Mouse (Mus musculus): ENCODE data around the gene Rpa1.
"Not testable (repeated sequence)": the region's sequence is repeated elsewhere in the genome, so short reads cannot be mapped to it uniquely, and the experiment has no call there.

Rpa1 gene

DNA sequence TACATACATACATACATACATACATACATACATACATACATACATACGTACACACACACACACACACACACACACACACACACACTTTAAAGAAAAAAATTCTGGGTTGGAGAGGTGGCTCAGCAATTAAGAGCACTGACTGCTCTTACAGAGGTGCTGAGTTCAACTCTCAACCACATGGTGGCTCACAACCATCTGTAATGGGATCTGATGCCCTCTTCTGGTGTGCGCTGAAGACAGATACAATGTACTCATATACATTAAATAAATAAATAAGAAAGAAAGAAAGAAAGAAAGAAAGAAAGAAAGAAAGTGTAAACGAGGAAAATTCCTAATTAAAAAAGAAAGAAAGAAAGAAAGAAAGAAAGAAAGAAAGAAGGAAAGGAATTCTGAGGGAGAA is 64.3 kb downstream of the Rpa1 start:
- not testable (repeated sequence) for DNase-seq

DNA sequence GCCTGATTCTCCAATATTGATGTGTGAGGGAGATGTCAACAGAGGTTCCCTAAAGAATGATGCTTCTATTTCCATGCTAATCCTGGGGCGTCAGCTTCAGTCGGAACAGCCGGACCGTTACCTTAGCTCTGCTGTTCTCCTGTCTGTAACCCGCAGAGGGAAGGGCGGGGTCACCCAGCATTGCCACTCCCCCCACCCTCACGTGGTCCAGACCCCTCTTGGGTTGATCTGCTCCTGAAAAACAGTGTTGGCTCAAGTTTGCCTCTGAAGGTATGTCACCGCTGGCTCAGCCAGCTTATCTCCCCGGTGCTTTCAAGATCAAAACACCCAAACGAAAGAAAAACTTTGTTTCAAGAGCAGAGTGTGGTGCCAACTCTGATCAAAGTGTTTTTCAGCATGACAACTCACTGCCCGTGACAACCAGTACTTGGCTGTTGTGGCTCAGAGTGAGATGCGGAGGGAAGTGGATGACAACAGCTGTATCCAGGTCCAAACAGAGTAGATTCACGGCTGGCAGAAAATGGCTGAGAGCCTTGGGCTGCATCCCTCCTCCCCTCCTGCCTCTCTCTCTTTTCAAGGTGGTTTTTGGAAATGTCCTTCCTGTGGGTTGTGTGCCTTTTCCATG is 65.5 kb downstream of the Rpa1 start:
- no peak for DNase-seq

DNA sequence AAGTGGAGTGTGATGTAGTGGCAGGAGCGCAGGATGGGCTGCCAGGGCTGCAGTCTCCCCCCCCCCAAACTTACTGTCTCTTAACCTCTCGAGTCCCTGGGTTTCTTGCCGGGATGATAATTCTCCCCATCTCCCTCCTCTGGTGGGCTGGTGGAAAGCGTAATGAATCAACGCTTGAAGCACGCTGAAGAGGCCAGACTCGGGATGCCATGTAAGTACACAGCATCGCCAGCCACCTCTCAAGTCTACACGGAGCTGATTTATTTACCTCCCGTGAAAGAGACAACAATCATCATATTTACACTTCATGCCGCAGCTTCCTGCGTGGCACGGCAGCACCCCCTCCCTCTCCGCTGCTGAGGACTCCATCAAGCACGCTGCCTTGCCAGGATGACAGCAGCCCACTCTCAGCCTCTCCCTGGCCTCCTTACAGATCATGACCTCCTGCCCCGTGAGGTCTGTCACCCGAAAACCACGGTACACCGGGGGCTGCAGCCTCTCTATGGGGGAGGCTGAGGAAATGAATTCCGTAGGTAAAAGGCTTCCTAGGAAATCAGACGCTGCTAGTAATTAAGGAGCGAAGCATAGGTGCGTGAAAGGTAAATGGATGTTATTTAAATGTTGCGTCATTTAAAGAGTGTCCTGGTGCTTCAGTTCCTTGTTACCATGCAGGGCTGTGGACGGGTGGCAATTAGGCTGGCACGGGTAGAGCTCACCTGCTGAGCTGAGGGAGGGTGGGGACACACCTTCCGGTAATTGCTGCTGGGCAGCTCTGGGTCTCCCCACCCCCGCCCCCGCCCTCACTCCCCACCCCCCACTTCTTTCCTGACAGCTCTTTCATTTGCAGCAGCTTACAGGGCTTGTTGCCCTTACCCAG is 66.5 kb downstream of the Rpa1 start:
- no peak for DNase-seq

DNA sequence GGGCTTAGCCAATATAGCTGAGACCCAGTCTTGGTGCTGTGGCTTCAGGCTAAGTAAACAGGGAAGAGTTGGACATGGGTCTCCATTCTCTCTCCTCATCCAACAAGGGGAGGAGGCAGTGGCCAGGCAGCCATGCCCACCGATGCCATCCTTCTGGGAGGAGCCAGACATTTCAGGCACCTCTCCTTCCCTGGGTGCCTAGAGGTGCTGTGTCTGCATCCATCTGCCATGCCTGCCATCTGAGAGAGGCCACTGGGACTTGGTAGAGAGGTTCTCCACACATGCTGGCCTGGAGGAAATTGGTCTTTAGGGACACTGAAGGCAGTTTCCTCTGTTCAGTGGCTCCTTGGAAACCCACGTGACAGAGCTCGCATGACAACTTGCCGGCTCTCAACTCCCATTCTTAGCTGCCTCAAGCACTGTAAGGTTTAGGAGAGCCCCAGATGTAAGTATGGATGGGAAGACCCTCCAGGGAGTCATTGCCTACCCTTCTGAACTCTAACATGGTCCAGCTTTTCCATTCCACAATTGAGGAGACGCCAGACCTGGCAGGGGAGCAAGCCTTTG is 67.6 kb downstream of the Rpa1 start:
- no peak for DNase-seq

DNA sequence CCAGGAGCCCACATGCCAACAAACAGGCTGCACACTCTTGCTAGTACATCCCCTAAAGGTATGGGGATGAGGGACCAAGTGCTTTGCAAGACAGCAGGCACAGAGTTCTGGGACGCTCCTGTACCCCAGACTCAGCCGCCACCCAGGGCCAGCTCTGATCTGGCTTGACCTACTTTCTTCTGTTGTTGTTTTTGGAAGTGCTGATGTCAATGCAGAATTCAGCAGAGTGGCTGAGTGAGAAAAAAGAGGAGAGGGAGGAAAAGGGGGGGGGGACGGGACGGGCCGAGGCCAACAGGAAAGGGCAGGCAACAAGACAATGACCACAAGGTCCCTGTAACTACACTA is 68.1 kb downstream of the Rpa1 start:
- no peak for DNase-seq

DNA sequence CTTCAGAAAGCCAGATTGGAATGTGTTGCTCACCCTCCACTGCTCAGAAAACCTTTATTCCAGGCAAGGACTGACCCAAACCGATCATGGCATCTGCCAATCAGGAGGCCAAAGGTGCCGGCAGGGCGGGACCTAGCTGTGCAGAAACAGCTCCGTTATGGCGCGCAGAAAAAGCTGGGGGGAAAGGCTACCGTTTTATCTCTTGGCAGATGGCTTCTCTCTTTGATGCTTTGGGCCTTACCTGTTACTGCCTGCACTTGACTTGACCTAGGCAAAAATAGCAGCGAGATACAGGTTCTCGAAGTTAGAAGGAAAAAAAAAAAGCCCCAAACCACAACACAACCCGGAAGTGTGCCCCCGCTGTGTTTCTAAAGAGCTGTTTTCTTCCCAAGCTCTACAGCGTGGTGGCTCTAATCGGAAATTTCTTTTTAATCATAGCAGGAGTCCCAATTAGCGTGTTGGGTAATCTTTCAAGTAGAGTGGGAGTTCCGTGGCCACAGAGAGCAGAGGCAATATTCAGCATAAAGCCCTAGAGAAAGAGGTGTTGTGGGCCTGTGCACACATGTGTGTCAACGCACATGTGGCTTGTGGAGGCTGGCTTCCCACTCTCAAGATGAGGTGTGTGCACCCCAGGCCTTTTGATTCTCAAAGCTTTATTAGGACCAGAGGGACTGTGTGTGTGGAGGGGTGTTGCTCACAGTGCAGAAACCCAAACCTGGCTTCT is 68.6 kb downstream of the Rpa1 start:
- DNase-seq = no peak

DNA sequence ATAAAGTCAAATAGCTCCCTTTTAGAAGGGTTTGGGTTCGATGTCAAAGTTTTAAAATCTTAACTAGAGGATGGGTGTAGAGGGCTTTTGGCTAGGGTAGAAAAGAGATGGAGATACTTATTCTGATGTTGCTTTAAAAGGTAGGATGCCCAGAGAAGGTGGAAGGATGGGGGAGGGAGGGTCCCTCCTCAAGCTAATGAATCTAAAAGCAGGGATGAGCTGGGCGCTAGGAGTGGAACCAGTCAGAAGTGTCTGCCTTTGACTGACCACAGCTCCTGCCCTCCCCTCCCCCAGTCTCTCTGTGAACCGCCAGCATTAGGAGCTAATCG is 69.1 kb downstream of the Rpa1 start:
- no peak for DNase-seq

DNA sequence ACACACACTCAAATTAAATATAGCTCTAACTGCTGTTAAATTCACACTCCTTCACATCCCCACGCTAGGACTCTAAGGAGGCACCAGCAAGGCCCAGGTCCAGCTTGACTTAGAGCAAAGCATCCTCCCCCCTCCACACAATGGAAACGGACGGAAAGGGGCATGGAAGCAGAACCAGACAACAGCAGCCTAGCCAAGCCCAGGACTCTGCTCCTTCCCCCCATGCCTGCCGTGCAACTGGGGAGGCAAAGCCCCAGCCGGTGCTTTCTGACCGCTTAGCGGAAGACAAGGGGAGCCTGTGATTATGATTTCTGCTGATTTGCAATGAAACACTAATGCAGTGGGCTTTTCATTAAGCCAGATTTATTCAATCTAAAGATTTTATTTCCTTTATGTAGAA is 70.0 kb downstream of the Rpa1 start:
- no peak for DNase-seq

DNA sequence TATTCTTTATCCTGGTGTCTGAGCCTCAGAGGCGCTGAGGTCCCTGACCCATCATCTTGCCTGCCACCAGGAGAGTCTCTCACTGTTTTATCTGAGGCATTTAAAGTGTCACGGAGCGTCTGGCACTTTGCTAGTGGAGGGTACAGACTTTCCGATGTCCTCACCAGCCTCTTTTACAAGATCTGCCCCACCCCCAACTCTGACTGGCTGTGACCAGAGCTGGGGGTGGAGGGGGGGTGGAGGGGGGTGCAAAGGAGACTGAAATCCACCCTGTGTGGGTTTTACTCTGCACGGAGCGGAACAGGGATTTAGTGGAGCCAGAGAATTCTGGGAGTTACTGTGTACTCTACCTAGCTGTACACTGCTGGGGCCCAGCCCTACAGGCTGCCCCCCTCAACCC is 73.1 kb downstream of the Rpa1 start:
- DNase-seq = no peak

DNA sequence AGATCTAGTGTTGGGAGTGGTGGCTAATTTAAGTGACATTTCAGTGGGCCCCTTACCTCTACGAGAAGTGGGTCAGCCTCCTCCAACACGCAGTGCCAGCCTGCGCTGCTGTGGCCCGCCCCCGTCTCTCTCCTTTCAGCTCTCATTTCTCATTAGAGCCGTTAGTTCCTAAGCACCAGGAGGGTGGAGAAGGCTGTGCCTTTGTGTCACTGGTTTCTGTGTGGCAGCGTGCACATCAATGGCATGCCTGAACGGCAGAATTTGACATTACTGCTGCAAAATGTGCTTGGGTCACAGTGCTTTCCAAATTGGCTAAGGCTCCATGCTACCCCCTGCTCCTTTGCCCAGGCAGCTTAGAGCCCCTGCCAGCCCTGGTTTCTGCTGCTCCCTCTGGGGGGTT is 74.7 kb downstream of the Rpa1 start:
- no peak for DNase-seq

DNA sequence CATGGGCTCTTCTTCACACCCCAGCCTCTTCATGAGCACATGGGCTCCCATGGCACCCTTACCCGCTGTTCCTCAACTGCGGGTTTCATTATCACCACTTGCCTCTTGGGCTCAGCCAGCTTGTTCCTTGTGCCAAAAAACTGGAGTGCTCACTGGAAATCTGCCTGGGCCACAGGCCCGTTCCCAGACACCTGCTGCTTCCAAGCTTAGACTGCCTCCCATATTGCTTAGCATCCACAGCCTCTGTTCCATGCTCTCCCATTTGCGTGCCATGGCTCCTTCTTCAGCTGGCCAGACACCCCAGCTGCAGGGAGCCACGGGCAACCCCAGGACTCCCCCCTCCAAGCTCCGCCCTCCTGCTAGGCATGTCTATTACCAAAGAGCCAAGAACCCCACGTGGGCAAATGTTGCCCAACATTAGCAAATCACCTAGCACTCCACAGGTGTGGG is 77.1 kb downstream of the Rpa1 start:
- no peak for DNase-seq

DNA sequence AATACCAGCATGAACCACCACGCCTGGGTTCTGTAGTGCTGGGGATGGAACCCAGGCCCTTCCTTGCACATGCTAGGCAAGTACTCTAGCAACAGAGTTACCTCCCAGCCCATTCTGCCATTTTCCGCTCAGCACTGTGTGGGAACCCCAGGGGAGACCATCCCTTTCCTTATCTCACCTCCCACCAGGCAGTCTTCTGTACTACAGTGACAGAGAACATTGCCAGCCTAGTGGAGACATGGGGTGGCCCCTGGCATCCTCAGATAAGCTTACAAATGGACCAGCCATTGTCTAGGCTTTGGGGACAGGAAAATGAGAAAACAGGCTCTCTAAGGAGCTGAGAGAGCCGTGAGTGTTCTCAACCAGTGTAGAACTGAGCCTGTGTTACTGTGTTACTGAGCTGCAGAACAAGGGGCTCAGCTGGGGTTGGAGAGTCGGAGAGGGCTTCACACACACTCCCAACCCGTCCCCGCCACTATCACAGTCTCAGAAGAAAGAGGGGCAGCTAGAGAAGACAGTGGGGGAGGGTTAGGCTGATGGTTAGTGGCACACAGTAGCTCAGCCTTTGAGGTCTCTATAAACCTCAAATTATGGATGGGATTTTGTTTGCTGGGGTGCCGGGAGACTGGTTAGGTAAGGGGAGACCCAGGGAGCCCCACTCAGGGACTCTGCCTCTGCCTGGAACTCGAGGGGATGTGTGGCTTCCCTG is 77.7 kb downstream of the Rpa1 start:
- no peak for DNase-seq

DNA sequence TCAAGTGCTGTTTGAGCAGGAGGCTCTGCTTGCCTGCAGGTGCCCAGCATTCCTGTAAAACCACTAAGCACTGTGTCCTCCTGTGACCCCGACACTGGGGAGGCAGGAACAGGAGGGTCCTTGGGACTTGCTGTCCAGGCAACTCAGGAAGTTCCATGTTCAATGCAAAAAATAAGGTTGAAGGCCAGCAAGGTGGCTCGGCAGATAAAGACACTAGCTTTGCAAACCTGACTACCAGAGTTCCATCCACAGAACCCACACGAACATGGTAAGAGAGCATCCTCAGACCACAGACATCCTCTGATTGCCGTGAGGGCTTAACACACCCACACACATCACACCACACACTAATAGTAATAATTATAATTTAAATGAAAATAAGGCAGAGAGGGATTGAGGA is 78.9 kb downstream of the Rpa1 start:
- no peak for DNase-seq

DNA sequence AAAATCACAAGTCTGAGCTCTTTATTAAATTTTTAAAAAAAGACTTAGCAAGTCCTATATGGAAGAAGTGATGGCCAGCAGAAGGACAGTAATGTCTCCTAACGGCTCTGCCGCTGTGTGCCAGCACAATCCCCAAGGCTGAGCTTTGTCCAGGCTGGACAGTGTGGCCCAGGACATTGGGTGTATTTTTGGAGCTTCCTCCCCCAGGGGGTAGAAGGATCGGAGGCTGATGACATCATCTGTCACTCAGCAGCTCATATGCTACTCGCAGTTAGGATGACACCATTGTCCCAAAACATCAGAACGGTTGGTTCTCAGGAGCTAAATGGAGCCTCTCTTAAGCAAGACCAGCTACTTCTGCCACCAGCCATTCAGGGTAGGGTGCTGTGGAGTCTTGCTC is 79.6 kb downstream of the Rpa1 start:
- no peak for DNase-seq

DNA sequence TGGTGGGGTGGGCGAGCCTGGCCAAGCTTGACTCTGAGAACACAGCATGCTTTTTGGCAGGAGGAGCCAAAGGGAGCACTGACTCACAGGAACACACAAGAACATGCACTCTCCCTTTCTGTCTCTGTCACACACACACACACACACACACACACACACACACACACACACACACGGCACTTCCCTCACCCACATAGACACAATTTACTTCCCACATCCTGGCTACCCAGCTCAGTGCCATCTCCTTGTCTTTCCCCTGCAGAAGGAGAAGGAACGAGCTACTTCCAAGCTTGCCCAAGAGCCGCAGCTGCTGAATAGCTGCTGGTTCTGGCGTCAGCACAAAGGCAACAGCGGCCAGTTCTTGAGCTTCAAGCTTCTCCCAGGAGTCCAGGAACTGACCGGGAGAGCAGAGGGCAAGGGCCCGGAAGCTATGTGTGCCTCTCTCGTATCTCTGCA is 80.3 kb downstream of the Rpa1 start:
- DNase-seq = peak; percentile 47

DNA sequence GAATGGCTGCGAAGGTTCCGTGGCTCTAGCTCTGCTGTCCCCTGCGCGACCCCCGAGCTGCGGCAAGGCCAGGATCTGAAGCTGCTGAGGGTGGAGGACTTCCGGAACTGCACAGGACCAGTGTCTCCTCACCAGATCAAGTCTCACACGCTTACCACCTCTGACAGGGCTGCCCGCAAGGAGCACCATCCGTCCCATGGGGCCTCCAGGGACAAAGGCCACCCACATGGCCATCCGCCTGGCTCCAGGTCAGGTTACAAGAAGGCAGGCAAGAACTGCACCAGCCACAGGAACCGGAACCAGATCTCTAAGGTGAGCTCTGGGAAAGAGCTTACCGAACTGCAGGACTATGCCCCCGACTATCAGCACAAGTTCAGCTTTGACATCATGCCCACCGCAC is 82.6 kb downstream of the Rpa1 start:
- DNase-seq = no peak

DNA sequence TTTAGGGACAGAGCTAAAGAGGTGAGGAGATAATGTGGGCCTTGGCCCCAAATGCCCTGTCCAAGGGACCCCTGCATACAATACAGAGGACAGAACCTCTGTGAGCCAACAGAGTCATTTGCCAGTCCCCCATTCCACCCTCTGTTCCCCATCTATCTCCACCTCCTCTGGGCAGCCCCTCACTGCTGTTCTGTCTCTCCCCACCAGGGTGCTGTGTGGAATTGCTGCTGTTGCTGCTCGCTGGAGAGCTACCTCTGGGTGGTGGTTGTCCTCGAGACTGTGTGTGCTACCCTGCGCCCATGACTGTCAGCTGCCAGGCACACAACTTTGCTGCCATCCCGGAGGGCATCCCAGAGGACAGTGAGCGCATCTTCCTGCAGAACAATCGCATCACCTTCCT is 83.6 kb downstream of the Rpa1 start:
- DNase-seq = no peak

DNA sequence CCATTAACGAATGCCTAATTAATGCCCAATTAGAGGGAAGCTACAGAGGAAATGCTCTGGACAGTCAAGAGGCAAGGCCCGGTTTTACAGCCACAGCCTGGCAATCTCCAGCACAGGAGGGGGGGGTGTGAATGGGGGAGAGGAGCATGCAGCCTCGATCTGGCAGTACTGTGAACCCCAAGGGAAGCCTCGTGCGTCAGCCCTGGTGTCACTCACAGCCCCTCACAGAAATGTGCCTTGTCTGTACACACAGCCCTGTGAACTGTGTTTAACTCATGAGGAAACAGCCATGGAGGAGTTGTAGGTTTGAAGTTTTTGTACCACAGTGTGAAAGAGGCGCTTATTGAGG is 84.2 kb downstream of the Rpa1 start:
- no peak for DNase-seq

DNA sequence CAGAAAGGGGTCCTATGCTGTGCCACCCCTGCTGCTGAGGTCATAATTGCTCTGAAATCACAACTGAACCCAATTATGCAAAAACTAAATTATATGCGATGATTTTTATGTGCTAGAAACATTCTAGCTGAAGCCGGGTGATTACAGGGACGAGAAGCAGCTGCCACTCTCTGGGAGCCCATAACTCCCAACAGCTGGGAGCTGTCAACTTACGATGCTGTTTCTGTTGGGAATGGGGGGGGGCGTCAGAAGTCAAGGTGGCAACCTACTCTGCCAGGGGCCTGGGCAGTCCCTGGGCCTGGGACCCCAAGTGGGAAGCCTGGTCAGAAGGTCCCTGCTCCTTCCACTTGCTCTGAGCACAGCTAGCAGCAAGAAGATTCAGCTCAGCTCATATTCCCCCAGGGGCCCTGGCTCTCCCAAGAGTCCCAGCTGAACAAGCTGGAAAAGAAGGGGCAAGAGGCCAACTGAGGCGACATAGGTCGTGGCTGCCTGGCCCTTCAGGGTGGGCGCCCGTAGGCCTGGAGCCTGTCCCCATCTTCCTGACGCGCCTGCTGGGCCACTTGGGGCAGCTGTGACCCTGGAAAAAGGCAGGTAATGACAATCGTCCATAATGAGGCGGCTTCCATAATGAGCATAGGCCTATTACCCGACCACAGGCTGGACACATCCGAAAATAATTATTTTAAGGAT is 84.7 kb downstream of the Rpa1 start:
- no peak for DNase-seq

DNA sequence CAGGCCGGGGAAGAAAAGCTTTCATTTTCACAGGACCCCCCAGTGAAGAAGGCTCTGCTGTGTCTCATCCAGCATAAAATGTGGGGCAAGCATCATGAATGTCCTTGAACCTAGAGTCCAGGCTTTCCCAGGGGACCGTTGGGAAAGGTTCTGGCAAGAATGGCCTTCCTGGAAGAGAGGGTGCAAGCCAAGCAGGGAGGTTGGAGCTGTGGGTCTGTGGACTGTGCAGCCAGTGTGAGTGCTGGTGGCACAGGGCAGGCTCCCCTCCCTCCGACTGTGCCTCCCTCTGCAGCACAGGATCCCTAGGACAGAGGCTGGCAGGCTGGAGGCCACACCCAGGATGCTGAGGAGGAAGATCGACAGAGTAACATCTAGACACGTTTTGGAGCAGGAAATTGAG is 85.3 kb downstream of the Rpa1 start:
- no peak for DNase-seq

DNA sequence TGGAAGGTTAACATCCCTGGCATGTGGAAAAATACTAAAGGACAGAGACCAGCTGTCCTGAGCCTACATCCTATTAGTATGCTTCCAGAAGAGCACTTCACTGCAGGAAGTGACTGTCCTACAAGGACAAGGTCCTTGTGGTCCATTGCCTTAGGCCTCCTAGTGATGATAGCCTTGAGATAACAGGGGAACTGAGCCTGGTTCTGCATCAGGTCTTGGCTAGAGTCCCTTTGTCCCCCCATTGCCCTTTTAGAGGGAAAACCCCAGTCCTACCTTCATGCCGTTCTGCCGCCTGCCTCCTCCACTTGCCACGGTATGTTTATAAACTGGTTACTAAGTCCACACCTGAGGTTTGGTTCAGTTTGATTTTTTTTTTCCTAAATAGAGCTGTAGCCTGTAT is 85.9 kb downstream of the Rpa1 start:
- DNase-seq = no peak

DNA sequence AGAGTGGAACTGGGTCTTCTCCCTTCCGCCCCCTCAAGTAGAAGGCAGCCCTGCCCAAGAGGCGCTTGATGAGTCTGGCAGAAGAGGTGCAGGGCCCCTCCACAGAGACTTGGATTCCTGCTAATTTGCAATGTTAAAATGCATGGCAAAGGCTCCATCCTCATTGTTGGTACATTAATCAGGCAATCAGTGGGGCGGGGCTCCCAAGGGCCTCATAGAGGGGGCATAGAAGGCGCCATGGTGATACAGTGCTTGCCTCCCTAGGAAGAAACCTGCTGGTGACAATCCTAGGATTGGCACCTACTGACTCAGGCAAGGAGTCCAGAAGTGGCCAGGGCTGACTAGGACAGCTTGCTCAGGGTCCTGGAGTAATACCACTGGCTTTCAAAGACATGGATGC is 86.4 kb downstream of the Rpa1 start:
- no peak for DNase-seq

DNA sequence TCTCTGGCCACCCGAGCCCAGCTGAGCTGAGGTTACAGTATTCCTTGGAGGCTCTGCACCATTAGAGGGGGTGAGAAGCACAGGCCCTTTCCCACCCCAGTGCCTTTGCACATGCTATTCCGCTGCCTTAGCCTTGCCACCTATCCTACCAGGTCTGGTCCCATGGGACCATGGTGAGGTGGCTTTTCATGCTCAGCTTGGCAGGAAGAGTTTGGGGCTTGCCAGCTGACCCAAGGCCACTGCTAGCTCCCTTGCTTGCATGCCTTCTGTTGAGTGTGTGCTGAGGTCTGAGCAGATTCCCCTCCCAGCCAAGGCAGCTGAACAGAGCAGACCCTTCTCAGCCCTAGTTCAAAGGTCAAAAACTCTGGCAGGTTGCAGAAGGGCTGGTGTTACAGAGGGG is 87.1 kb downstream of the Rpa1 start:
- no peak for DNase-seq

All from right cerebral cortex, postnatal 14 days (tissue).